Mouse (Mus musculus) liver, adult 2 months (tissue): ENCODE data around the gene Kcnj4. TPM values are rescaled to one million over a fixed set of nuclear protein-coding genes. Genes with fewer than 3 reads are reported as not detected.
"Not testable (repeated sequence)": the region's sequence is repeated elsewhere in the genome, so short reads cannot be mapped to it uniquely, and the experiment has no call there.

Source experiments
- DNase-seq: peaks from one replicate; pipeline ENCODE4 v3.0.0-alpha.2; 2011; ENCODE audit warnings: low read depth, low spot score; ENCODE audit errors: extremely low read depth
- H3K27ac ChIP-seq: fragments of 200-500 bp; replicated peaks from 2 replicates; pipeline ENCODE4 v1.5.1; 2012; ENCODE audit warnings: low read depth, mild to moderate bottlenecking, control low read depth, inconsistent platforms, low read length; ENCODE audit not compliant: insufficient read depth
- H3K27me3 ChIP-seq: fragments of 200-500 bp; 2 replicates; pipeline ENCODE4 v1.6.1; 2012; ENCODE audit warnings: mild to moderate bottlenecking, moderate library complexity, low read length, inconsistent platforms; ENCODE audit not compliant: control insufficient read depth, insufficient read depth
- H3K36me3 ChIP-seq: fragments of 200-500 bp; 2 replicates; pipeline ENCODE4 v1.6.1; 2012; ENCODE audit warnings: low read length, inconsistent platforms; ENCODE audit not compliant: control insufficient read depth, insufficient read depth
- H3K4me1 ChIP-seq: fragments of 200-500 bp; 2 replicates; pipeline ENCODE4 v1.6.1; 2011; ENCODE audit warnings: low read length; ENCODE audit not compliant: control insufficient read depth, insufficient read depth
- H3K4me3 ChIP-seq: fragments of 200-500 bp; 2 replicates; pipeline ENCODE4 v1.5.1; 2011; ENCODE audit warnings: low read depth, mild to moderate bottlenecking, control low read depth, low read length, moderate library complexity; ENCODE audit not compliant: insufficient read depth
- H3K79me2 ChIP-seq: fragments of 200-500 bp; 2 replicates; pipeline ENCODE4 v1.6.1; 2012; ENCODE audit warnings: inconsistent platforms, mild to moderate bottlenecking, low read length, moderate library complexity; ENCODE audit not compliant: control insufficient read depth, insufficient read depth
- H3K9ac ChIP-seq: fragments of 200-500 bp; 2 replicates; pipeline ENCODE4 v1.6.1; 2012; ENCODE audit warnings: low read depth, mild to moderate bottlenecking, control low read depth, inconsistent platforms, low read length
- CTCF ChIP-seq: fragments of 200-500 bp; IDR thresholded peaks from 2 replicates; pipeline ENCODE4 v1.5.1; 2011; ENCODE audit warnings: low read depth, low read length, control low read depth
- POLR2A ChIP-seq: fragments of 200-500 bp; IDR thresholded peaks from 2 replicates; pipeline ENCODE4 v1.6.1; 2011; ENCODE audit warnings: low read length, control low read depth; ENCODE audit not compliant: insufficient read depth; ENCODE audit errors: extremely low read depth
- WGBS: fragments of 180-500 bp; shearing (Covaris S2); methylation state at CpG from one replicate; pipeline ENCODE4 v1.1.7; 2018; 5-methylcytosine and 5-hydroxymethylcytosine counted together
- polyA plus RNA-seq: library from polyadenylated mRNA; depleted of rRNA; stranded (reverse); fragments of >200 nt; gene quantifications from 2 replicates; pipeline ENCODE4 v1.2.3, GENCODE M21; 2012
- total RNA-seq: library from RNA; depleted of rRNA; stranded (reverse); fragments of >200 nt; gene quantifications from 2 replicates; pipeline ENCODE4 v1.2.3, GENCODE M21; 2014

Kcnj4 gene
- total and polyA plus RNA-seq, 2 experiments: not detected

DNA sequence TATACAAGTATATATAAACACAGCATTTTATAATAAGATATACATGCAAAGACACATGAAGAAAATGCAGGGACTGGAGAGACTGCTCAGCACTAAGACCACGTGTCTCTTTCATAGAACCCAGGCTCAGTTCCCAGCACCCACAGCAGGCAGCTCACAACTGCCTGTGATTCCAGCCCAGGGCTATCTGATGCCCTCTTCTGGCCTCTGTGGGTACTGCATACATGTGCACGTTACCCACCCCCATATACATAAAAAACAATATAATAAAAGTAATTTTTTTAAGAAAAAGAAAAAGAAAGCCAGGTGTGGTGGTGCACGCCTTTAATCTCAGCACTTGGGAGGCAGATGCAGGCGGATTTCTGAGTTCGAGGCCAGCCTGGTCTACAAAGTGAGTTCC, 32.0 kb downstream of the Kcnj4 start:
- no peak for DNase-seq
- Histone ChIP-seq H3K79me2 (no peaks in the 10 kb centered on the region), H3K9ac (no peak overlapping the region), H3K4me3 (no peak overlapping the region), H3K27me3 (no peaks in the 10 kb centered on the region), H3K27ac (no peak overlapping the region), H3K36me3 (no peaks in the 10 kb centered on the region), H3K4me1 (peaks cover 3% of the 10 kb centered on the region; the same call in 1 of the 2 replicates)
- 88% methylated on average over 5 of the region's 5 CpGs for WGBS
- no peak for TF ChIP-seq POLR2A
- TF ChIP-seq CTCF: peak; percentile 39; the same call in 1 of the 2 replicates

- no peak overlapping the region for H3K9ac ChIP-seq
- peaks cover 3% of the 10 kb centered on the region; the same call in 1 of the 2 replicates for H3K4me1 ChIP-seq
- no peaks in the 10 kb centered on the region for H3K79me2 ChIP-seq
- WGBS: 63% methylated on average over 10 of the region's 10 CpGs
- no peaks in the 10 kb centered on the region for H3K27me3 ChIP-seq
- H3K27ac ChIP-seq: no peak overlapping the region
- TF ChIP-seq POLR2A: no peak
- no peak for TF ChIP-seq CTCF
- H3K4me3 ChIP-seq: no peak overlapping the region
- no peaks in the 10 kb centered on the region for H3K36me3 ChIP-seq
- DNase-seq: no peak
These were observed 33.9 kb downstream of the Kcnj4 start for GRCm38 (mm10) chr15:79471095-79471494.

DNA sequence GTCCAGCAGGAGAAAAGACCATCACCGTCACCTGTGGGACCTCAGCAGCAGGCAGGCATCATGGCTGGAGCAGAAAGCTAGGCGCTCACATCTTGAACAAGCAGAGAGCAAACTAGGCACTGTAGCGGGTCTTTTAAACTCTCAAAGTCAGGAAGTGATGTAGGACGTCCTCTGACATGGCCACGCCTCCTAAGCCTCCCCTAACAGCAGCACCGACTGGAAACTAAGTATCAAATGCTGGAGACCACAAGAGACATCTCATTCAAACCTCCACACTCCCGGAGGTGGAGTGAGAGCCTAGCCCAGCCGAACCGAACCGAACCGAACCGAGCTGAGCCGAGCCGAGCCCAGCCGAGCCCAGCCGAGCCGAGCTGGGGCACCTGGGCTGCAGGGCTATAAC, 34.5 kb downstream of the Kcnj4 start:
- DNase-seq: no peak
- TF ChIP-seq CTCF (no peak), POLR2A (no peak)
- Histone ChIP-seq H3K4me3 (no peak overlapping the region), H3K79me2 (no peaks in the 10 kb centered on the region), H3K36me3 (no peaks in the 10 kb centered on the region), H3K4me1 (peaks cover 3% of the 10 kb centered on the region; the same call in 1 of the 2 replicates), H3K27ac (no peak overlapping the region), H3K9ac (no peak overlapping the region), H3K27me3 (no peaks in the 10 kb centered on the region)
- WGBS: 34% methylated on average over 17 of the region's 17 CpGs

DNA sequence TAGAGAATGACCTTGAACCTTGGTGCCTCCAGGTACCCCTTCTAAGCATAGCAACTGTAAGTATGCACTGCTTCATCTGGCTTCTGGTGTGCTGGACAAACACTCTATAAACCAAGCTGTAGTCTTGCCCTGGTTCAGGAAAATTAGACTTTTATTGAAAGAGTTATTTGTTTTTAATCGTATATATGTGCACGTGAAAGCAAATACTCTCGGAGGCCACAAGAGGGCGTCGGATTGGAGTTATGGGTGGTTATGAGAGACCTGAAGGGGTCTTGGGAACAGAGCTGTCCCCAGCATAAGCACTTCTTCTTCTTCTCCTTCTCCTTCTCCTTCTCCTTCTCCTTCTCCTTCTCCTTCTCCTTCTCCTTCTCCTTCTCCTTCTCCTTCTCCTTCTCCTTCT, 35.5 kb downstream of the Kcnj4 start:
- 63% methylated on average over 5 of the region's 5 CpGs for WGBS
- no peak for TF ChIP-seq POLR2A
- TF ChIP-seq CTCF: no peak

DNA sequence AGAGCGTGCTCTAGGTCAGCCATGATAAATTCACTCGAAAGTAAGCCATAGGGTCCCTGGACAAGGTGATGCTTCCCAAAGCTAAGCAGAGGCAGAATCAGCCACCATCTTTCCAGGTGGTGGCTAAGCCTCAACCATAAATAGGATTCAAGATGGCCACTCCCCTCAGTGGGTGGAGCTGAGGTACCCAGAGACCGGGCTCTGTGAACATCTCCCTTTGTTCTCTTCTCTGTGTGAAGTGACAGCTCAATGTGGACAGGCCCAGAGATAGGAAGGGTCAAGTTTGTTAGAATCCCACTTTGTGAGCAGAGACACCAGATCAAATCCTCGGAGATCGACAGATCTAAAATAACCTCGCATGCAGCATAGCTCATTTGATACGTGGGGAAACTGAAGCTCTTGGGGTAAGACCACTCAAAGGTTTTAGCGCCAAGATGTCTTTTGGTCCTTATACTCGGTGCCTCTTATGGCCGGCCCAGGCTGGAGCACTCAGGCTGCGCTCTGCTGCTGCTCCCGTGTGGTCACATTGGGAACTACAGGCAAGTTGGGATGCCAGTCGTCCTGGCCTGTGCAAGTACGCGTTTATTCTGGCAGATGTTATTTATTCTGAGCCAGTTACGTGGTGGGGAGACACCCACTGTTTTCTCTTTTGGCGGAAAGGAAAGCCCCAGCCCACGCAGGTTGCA, 38.3 kb downstream of the Kcnj4 start:
- H3K4me1 ChIP-seq: peaks cover 3% of the 10 kb centered on the region; the same call in 1 of the 2 replicates
- no peak overlapping the region for H3K27ac ChIP-seq
- H3K27me3 ChIP-seq: peaks cover 5% of the 10 kb centered on the region; the same call in 1 of the 2 replicates
- no peaks in the 10 kb centered on the region for H3K79me2 ChIP-seq
- DNase-seq: peak; percentile 44
- H3K9ac ChIP-seq: no peak overlapping the region
- H3K4me3 ChIP-seq: no peak overlapping the region
- H3K36me3 ChIP-seq: no peaks in the 10 kb centered on the region
- WGBS: 7% methylated on average over 18 of the region's 18 CpGs
- TF ChIP-seq POLR2A (no peak), CTCF (peak; percentile 99)

More for the DNA sequence above, 35.5 kb downstream of the Kcnj4 start:
- H3K4me1 ChIP-seq: peaks cover 3% of the 10 kb centered on the region; the same call in 1 of the 2 replicates
- H3K9ac ChIP-seq: no peak overlapping the region
- no peaks in the 10 kb centered on the region for H3K79me2 ChIP-seq
- no peak overlapping the region for H3K4me3 ChIP-seq
- H3K27me3 ChIP-seq: no peaks in the 10 kb centered on the region
- H3K36me3 ChIP-seq: no peaks in the 10 kb centered on the region
- DNase-seq: no peak
- no peak overlapping the region for H3K27ac ChIP-seq

GRCm38 (mm10) chr15:79456546-79456945, 48.5 kb downstream of the Kcnj4 start:
- TF ChIP-seq CTCF (no peak), POLR2A (no peak)
- Histone ChIP-seq H3K4me1 (peaks cover 5% of the 10 kb centered on the region), H3K27me3 (peaks cover 3% of the 10 kb centered on the region; the same call in 1 of the 2 replicates), H3K4me3 (no peak overlapping the region), H3K9ac (no peak overlapping the region), H3K79me2 (no peaks in the 10 kb centered on the region), H3K27ac (no peak overlapping the region), H3K36me3 (no peaks in the 10 kb centered on the region)
- DNase-seq: no peak
- 74% methylated on average over 6 of the region's 6 CpGs for WGBS

DNA sequence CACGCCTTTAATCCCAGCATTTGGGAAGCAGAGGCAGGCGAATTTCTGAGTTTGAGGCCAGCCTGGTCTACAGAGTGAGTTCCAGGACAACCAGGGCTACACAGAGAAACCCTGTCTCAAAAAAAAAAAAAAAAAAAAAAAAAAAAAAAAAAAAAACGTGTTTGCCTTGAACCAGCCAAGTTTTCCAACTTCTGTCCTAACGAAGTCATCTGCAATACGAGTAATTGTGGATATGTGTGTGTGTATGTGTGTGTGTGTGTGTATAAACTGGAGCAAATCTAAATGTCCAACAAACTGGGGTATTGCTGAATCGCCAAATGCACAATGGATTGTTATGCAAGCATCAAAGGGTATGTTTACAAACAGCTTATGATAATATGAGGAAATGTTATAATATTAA, 48.9 kb downstream of the Kcnj4 start:
- not testable (repeated sequence) for DNase-seq, H3K27me3 ChIP-seq, H3K27ac ChIP-seq, H3K4me1 ChIP-seq, H3K4me3 ChIP-seq, H3K36me3 ChIP-seq, H3K9ac ChIP-seq, H3K79me2 ChIP-seq
- 44% methylated on average over 6 of the region's 6 CpGs for whole genome bisulfite sequencing
